ENCODE assay signal across 34 mouse cellular contexts in genomic region chr19:61017477-61018266, GRCm38 (mm10).
DNase-seq lines count a peak whose midpoint lies in the region; ATAC-seq and TF ChIP-seq lines count a peak whose summit lies in the region.
"Had no signal": no experiment of that assay in that cellular context is flagged by ENCODE, and none has a peak within 500 bp of the region (broad histone marks: within the 10 kb centered on the region; RNA-seq: fewer than 3 reads in every experiment).

No protein-coding gene starts in this region.

- H3K9ac ChIP-seq in heart, adult 2 months (ENCODE audit: low read depth, low read length) = no peak overlapping the region
- H3K9ac ChIP-seq: embryonic facial prominence, embryonic 13.5 days; forebrain, embryonic 12.5 days; forebrain, postnatal 0 days; heart, embryonic 15.5 days; intestine, embryonic 15.5 days; limb, embryonic 12.5 days; liver, embryonic 12.5 days; liver, postnatal 0 days; midbrain, embryonic 12.5 days had no signal

- no peak overlapping the region for H3K27ac ChIP-seq in heart, adult 2 months
- H3K27ac ChIP-seq: embryonic facial prominence, embryonic 13.5 days; forebrain, embryonic 12.5 days; heart, embryonic 10.5 days; heart, embryonic 15.5 days; hindbrain, postnatal 0 days; intestine, embryonic 15.5 days; kidney, postnatal 0 days; limb, embryonic 12.5 days; liver, embryonic 12.5 days; midbrain, embryonic 12.5 days; stomach, postnatal 0 days had no signal

- 91% methylated on average over 1 of the region's 1 CpGs for WGBS in heart, adult 2 months

- no peaks in the 10 kb centered on the region for H3K79me2 ChIP-seq in heart, adult 2 months (replicated peaks; ENCODE audit: control insufficient read depth, insufficient read depth, low read length)

- peak; percentile 91 for ATAC-seq in megakaryocyte, adult 5-6 weeks (ENCODE audit: poor library complexity, severe bottlenecking)
- ATAC-seq: forebrain, postnatal 0 days; hindbrain, postnatal 0 days; intestine, embryonic 15.5 days; liver, embryonic 12.5 days; liver, postnatal 0 days; Patski had no signal

- no peak for TF ChIP-seq EP300 in heart, adult 2 months (IDR thresholded peaks at IDR 0.05; ENCODE audit: insufficient read depth, low read depth, low read length)

- no peak for TF ChIP-seq CTCF in heart, adult 2 months (IDR thresholded peaks at IDR 0.05)

- peak; percentile 92 for DNase-seq in heart, adult 11 months
- DNase-seq in heart, adult 2 months = no peak
- DNase-seq in lung, postnatal 25 days (ENCODE audit: low spot score) = peak; percentile 13
- DNase-seq in lung, postnatal 4 days = no peak
- DNase-seq in adrenal gland, postnatal 25 days = no peak
- no peak for DNase-seq in neural tube, embryonic 10.5 days (ENCODE audit: extremely low spot score, low spot score)
- no peak for DNase-seq in left cerebral cortex, adult 18-20 months (ENCODE audit: low spot score in 2 of 2)
- DNase-seq: adrenal gland, postnatal 10 days; cerebellum, adult 11 months; cerebellum, adult 9-10 months; cerebellum, postnatal 36 days; embryo, embryonic 11 days; forebrain, postnatal 0 days; kidney, adult 8-10 months; kidney, postnatal 4 days; liver, postnatal 0 days; right cerebral cortex, postnatal 4 days; thymus, adult 18-20 months; thymus, postnatal 36 days had no signal

- TF ChIP-seq POLR2A in heart, adult 2 months (IDR thresholded peaks at IDR 0.05; ENCODE audit: insufficient read depth, low read depth, low read length) = no peak

- H3K4me1 ChIP-seq in heart, adult 2 months (ENCODE audit: control insufficient read depth, insufficient read depth, low read length) = peaks cover 6% of the 10 kb centered on the region
- H3K4me1 ChIP-seq: forebrain, embryonic 12.5 days; heart, embryonic 10.5 days; liver, embryonic 12.5 days; midbrain, embryonic 12.5 days had no signal

- no peaks in the 10 kb centered on the region for H3K27me3 ChIP-seq in heart, adult 2 months (ENCODE audit: control insufficient read depth, insufficient read depth, low read length)
- H3K27me3 ChIP-seq: embryonic facial prominence, embryonic 13.5 days; forebrain, embryonic 12.5 days; heart, embryonic 15.5 days; intestine, embryonic 15.5 days; limb, embryonic 12.5 days; liver, embryonic 12.5 days; midbrain, embryonic 12.5 days; Patski had no signal

- H3K36me3 ChIP-seq in heart, adult 2 months (ENCODE audit: control insufficient read depth, insufficient read depth, low read length) = peaks cover 10% of the 10 kb centered on the region; the same call in 1 of the 2 replicates
- H3K36me3 ChIP-seq: embryonic facial prominence, embryonic 13.5 days; forebrain, embryonic 12.5 days; heart, embryonic 10.5 days; heart, embryonic 15.5 days; intestine, embryonic 15.5 days; limb, embryonic 12.5 days; liver, embryonic 12.5 days; midbrain, embryonic 12.5 days had no signal

- intact Hi-C loops in heart, adult 2 months (cut with DNase I) = no loop called here

- H3K4me3 ChIP-seq in heart, adult 2 months = no peak overlapping the region
- H3K4me3 ChIP-seq: embryonic facial prominence, embryonic 13.5 days; erythroblast, embryonic 14.5 days; forebrain, embryonic 12.5 days; heart, embryonic 10.5 days; heart, embryonic 15.5 days; intestine, embryonic 15.5 days; limb, embryonic 12.5 days; liver, embryonic 12.5 days; megakaryocyte, embryonic 14.5 days; midbrain, embryonic 12.5 days had no signal

Comparison
In these comparisons a context has a peak if more than half of its experiments do, and no peak if none do; other contexts are left out.
1. DNase-seq: peak in heart, adult 11 months (single experiment) and lung, postnatal 25 days (single experiment); none in heart, adult 2 months (0 of 2), lung, postnatal 4 days (0 of 2), adrenal gland, postnatal 25 days (single experiment), neural tube, embryonic 10.5 days (single experiment) and left cerebral cortex, adult 18-20 months (0 of 2).